Mouse (Mus musculus) hindbrain, embryonic 10.5 days (tissue): ENCODE measurements at regions not wholly inside any gene's neighbourhood (a gene's known extent, or its start where the extent isn't known, plus 50 kb on each side); places are given as distances from the start of the nearest gene placed in this dataset.

ENCODE experiments used
- DNase-seq: peaks from one replicate; pipeline ENCODE4 v3.0.0-alpha.2; 2017; ENCODE audit warnings: low spot score
- H3K27ac ChIP-seq: fragments of 300-500 bp; sonication (generic); 2 replicates; pipeline ENCODE4 v1.5.1; 2016; ENCODE audit warnings: mild to moderate bottlenecking, moderate library complexity
- H3K27me3 ChIP-seq: fragments of 300-500 bp; sonication (generic); 2 replicates; pipeline ENCODE4 v1.6.1; 2016; ENCODE audit warnings: mild to moderate bottlenecking; ENCODE audit not compliant: poor library complexity, insufficient read depth, severe bottlenecking
- H3K36me3 ChIP-seq: fragments of 300-500 bp; sonication (generic); 2 replicates; pipeline ENCODE4 v1.6.1; 2016; ENCODE audit warnings: mild to moderate bottlenecking, moderate library complexity
- H3K4me1 ChIP-seq: fragments of 300-500 bp; sonication (generic); replicated peaks from 2 replicates; pipeline ENCODE4 v1.6.1; 2016; ENCODE audit warnings: mild to moderate bottlenecking
- H3K4me3 ChIP-seq: fragments of 300-500 bp; sonication (generic); 2 replicates; pipeline ENCODE4 v1.5.1; 2016; ENCODE audit warnings: mild to moderate bottlenecking, moderate library complexity
- H3K9me3 ChIP-seq: fragments of 300-500 bp; sonication (generic); 2 replicates; pipeline ENCODE4 v1.6.1; 2016; ENCODE audit warnings: mild to moderate bottlenecking, moderate library complexity
- WGBS: fragments of 180-500 bp; shearing (Covaris S2); methylation state at CpG from one replicate; pipeline ENCODE4 v1.1.7; 2016; 5-methylcytosine and 5-hydroxymethylcytosine counted together

DNA sequence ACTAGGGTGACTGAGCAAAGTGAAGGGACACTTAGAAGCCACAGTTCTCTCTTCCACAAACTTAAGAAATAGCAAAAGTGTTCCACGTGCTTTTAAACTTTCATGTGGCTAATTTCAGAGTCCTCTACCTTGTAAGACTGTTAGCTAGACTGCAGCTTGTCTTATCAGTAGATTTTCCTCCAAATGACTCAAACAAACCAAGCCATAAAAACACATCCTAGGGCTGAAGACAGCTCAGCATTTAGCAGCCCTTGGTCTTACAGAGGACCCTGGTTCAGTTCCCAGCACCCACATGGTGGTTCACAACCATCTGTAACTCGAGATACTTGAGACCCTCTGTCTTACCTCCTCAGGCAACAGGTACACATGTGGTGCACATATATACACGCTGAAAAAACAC lies 209.9 kb upstream of the Klf14 start:
- Histone ChIP-seq H3K4me1 (no peaks in the 10 kb centered on the region), H3K4me3 (no peak overlapping the region), H3K27ac (no peak overlapping the region), H3K27me3 (no peaks in the 10 kb centered on the region), H3K9me3 (no peaks in the 10 kb centered on the region), H3K36me3 (no peaks in the 10 kb centered on the region)
- 78% methylated on average over 3 of the region's 3 CpGs for whole genome bisulfite sequencing
- DNase-seq: no peak

DNA sequence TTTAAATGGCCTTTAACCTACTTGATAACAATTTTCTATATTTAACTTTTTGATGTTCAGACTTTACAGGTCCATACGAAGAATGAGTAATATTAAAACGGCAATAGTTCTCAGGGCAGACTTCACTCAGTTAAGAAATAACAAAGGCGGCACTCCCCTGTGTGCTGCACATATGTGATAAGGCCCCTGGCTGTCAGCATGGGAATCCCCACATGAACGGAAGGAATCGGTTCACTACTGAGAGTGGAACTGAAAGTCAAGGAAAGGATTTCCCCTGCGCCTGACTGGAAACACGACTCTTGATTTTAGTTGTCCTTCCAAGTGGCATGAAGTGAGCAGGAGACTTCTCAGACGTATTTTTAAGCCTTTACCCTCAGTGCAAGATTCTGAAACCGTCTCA lies 210.5 kb upstream of the Klf14 start:
- DNase-seq: no peak
- Histone ChIP-seq H3K4me1 (no peaks in the 10 kb centered on the region), H3K27ac (no peak overlapping the region), H3K27me3 (no peaks in the 10 kb centered on the region), H3K36me3 (no peaks in the 10 kb centered on the region), H3K4me3 (no peak overlapping the region), H3K9me3 (no peaks in the 10 kb centered on the region)
- 88% methylated on average over 9 of the region's 9 CpGs for WGBS

- no peaks in the 10 kb centered on the region for H3K27me3 ChIP-seq
- H3K4me3 ChIP-seq: no peak overlapping the region
- WGBS: 65% methylated on average over 9 of the region's 9 CpGs
- no peaks in the 10 kb centered on the region for H3K4me1 ChIP-seq
- no peaks in the 10 kb centered on the region for H3K9me3 ChIP-seq
- no peak for DNase-seq
- no peaks in the 10 kb centered on the region for H3K36me3 ChIP-seq
- no peak overlapping the region for H3K27ac ChIP-seq
These were observed 211.2 kb upstream of the Klf14 start for GRCm38 (mm10) chr6:31169868-31170600.

DNA sequence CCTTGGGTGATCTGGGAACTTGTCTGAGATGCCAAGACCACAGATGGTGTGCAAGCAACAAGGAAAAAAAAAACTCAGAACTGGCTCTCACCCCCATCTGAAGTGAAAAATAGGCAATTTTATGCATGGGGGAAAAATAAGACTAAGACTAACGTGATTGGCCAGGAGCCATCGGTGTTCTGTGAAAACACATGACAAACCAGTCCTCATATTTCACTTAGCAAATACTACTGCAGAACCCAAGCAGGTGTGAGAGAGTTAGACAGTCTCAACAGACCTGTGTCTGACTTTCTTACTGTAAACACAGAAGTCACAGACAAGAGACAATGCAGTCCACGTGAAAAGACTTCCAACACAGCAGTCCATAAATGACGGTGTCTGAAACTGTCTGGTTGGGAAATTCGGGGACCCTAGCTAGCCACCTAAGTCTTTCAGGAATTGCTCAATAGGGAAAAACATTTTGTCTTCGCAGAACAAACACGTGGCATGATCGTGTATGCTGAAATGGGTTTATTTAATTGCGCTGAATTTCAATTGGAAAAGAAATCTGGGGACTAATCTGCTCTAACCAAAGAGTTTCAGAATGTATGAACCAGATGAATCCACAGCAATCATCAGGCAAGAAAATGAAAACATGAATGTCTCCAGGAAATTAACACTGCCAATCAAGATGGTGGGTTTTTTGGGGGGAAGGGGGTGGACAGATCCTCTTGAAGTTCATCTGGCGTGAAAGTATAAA lies 213.1 kb upstream of the Klf14 start:
- no peaks in the 10 kb centered on the region for H3K4me1 ChIP-seq
- H3K27ac ChIP-seq: no peak overlapping the region
- no peaks in the 10 kb centered on the region for H3K9me3 ChIP-seq
- no peaks in the 10 kb centered on the region for H3K36me3 ChIP-seq
- H3K27me3 ChIP-seq: no peaks in the 10 kb centered on the region
- no peak for DNase-seq
- H3K4me3 ChIP-seq: no peak overlapping the region
- WGBS: 92% methylated on average over 10 of the region's 10 CpGs

DNA sequence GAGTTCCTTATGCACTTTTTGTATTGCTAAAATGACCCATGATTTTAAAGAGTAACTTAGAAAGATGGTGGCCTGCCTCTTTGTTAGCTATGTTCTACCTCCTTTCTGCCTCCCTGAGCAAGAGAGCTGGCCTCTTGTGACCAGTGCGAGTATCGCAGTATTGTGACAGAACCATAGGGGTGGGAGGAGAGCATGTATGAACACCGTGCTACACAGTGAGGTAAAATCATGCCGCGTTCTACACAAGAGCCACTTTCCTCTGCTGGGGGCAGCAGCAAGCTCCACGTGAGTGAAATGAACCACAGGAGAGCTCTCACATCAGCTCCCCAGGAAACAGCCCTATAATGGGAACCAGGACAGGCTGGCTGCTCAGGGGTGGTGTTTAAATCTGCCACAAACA lies 216.9 kb upstream of the Klf14 start:
- WGBS: 72% methylated on average over 6 of the region's 6 CpGs
- H3K27me3 ChIP-seq: 0 out of 2 replicates have a peak, but pooled peaks cover 3% of the 10 kb centered on the region
- H3K4me3 ChIP-seq: no peak overlapping the region

DNA sequence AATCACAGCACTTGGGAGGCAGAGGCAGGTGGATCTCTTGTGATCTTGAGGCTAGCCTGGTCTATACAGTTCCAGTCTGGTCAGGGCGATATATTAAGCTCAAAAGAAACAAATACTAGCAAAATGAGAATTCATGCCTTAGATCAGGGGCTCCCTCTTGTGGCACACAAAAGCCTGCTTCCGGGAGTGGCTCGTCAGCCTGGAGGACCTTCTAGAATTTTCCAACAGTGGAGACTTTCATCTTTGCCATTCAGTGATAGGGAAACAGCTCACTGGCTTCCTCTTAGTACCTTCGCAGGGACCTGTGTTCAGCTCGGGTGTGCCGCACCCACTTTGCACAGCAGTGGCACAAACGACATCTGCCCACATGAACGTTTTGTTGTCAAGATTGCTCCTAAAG lies 217.5 kb upstream of the Klf14 start:
- Histone ChIP-seq H3K9me3 (no peaks in the 10 kb centered on the region), H3K36me3 (no peaks in the 10 kb centered on the region), H3K27ac (no peak overlapping the region), H3K4me1 (no peaks in the 10 kb centered on the region), H3K27me3 (0 out of 2 replicates have a peak, but pooled peaks cover 3% of the 10 kb centered on the region), H3K4me3 (no peak overlapping the region)
- 86% methylated on average over 8 of the region's 8 CpGs for WGBS
- DNase-seq: peak; percentile 17

More for the DNA sequence above, 216.9 kb upstream of the Klf14 start:
- Histone ChIP-seq H3K4me1 (no peaks in the 10 kb centered on the region), H3K36me3 (no peaks in the 10 kb centered on the region), H3K9me3 (no peaks in the 10 kb centered on the region), H3K27ac (no peak overlapping the region)
- DNase-seq: no peak

DNA sequence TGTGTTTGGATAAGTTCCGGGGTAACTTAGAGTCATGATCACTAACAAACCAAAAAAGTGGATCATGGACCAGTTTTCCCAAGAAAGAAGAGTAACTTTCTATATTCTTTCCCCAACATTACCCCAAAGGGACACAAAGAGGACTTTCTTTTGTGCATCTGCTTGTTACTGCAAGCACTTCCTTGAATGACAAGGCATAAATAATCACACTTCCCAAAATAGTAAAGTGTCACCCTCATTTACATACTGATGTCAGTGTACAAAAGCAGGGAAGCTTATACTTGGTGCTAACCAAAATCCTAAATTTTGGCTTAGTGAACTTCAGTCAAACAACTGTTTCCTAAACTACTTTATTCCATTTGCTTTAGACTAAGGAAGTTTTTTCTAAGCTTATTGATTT lies 218.0 kb upstream of the Klf14 start:
- DNase-seq: no peak
- no peaks in the 10 kb centered on the region for H3K36me3 ChIP-seq
- no peaks in the 10 kb centered on the region for H3K4me1 ChIP-seq
- 0 out of 2 replicates have a peak, but pooled peaks cover 3% of the 10 kb centered on the region for H3K27me3 ChIP-seq
- no peaks in the 10 kb centered on the region for H3K9me3 ChIP-seq
- no peak overlapping the region for H3K27ac ChIP-seq
- H3K4me3 ChIP-seq: no peak overlapping the region
- WGBS: 97% methylated on average over 1 of the region's 1 CpGs

GRCm38 (mm10) chr6:31178201-31178880 lies 219.5 kb upstream of the Klf14 start:
- H3K27ac ChIP-seq: no peak overlapping the region
- H3K27me3 ChIP-seq: 0 out of 2 replicates have a peak, but pooled peaks cover 3% of the 10 kb centered on the region
- DNase-seq: no peak
- WGBS: 83% methylated on average over 8 of the region's 8 CpGs
- no peak overlapping the region for H3K4me3 ChIP-seq
- H3K4me1 ChIP-seq: no peaks in the 10 kb centered on the region
- H3K36me3 ChIP-seq: no peaks in the 10 kb centered on the region
- no peaks in the 10 kb centered on the region for H3K9me3 ChIP-seq

GRCm38 (mm10) chr6:31182284-31182683 lies 216.3 kb upstream of the Mkln1 start:
- no peak for DNase-seq
- 89% methylated on average over 6 of the region's 6 CpGs for WGBS
- Histone ChIP-seq H3K4me1 (no peaks in the 10 kb centered on the region; the same call in 1 of the 2 replicates), H3K9me3 (no peaks in the 10 kb centered on the region), H3K4me3 (no peak overlapping the region), H3K36me3 (no peaks in the 10 kb centered on the region), H3K27me3 (0 out of 2 replicates have a peak, but pooled peaks cover 3% of the 10 kb centered on the region), H3K27ac (no peak overlapping the region)

DNA sequence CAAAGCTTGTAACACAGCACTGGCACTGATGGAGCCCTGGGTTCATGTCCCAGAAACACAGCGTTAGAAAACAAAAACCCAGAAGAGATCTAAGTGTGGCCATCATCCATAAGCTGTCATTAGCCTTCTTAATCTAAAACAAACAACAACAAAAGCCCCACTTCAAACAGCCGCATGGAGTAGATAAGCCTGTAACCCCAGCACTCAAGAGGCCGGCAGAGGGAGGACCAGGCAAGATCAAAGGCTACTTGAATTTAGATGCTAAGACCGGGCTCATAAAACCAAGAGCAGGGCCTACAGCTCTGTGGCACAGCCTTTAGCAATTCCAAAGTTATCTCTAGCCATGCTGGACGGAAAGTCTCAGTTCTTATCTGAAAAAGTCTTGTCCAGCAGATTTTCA lies 215.4 kb upstream of the Mkln1 start:
- WGBS: 57% methylated on average over 5 of the region's 5 CpGs

DNA sequence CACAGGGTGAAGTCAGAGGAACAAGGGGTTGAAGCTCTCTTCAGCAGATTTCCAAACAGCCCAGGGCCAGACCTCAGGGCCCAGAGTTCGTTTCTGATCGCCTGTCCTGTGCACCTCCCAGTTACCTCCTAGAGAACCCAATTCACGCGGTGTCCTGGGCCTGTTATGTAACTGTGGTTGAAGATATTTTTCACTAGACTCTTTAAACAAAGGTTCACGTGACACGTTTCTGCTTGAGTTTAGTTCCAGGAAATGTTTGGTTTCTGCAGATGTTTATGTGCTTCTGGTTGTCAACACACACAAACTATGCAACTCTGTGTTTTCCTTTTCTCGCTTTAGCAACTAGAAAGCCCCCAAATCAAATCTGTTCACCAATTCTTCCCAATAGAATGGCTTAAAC lies 214.0 kb upstream of the Mkln1 start:
- H3K4me3 ChIP-seq: no peak overlapping the region
- WGBS: 87% methylated on average over 7 of the region's 7 CpGs
- no peak overlapping the region for H3K27ac ChIP-seq
- no peak for DNase-seq
- H3K36me3 ChIP-seq: no peaks in the 10 kb centered on the region
- H3K9me3 ChIP-seq: no peaks in the 10 kb centered on the region
- no peaks in the 10 kb centered on the region for H3K27me3 ChIP-seq
- no peaks in the 10 kb centered on the region; the same call in 1 of the 2 replicates for H3K4me1 ChIP-seq

More for the DNA sequence above, 215.4 kb upstream of the Mkln1 start:
- DNase-seq: no peak
- Histone ChIP-seq H3K9me3 (no peaks in the 10 kb centered on the region), H3K27ac (no peak overlapping the region), H3K27me3 (0 out of 2 replicates have a peak, but pooled peaks cover 3% of the 10 kb centered on the region), H3K4me1 (no peaks in the 10 kb centered on the region; the same call in 1 of the 2 replicates), H3K36me3 (no peaks in the 10 kb centered on the region), H3K4me3 (no peak overlapping the region)

DNA sequence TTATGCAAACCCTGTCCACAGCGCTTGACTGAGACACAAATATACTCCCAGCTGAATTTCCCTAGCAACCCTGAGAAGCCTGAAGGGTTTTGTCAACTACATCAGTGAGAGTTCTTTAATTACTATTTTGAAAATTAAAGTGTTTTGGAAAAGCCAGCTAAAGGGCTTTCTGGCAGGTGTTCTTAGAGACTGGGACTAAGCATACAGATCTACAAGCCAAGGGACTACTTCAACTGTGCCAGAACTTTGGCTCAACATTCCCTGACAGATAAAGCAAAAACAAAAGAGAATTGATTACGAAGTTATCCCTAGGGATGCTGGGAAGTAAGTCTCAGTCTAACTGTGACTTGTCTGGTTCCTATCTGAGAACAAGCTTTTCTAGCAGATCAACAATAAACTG lies 213.4 kb upstream of the Mkln1 start:
- Histone ChIP-seq H3K4me1 (no peaks in the 10 kb centered on the region; the same call in 1 of the 2 replicates), H3K27ac (no peak overlapping the region), H3K4me3 (no peak overlapping the region), H3K9me3 (no peaks in the 10 kb centered on the region), H3K36me3 (no peaks in the 10 kb centered on the region), H3K27me3 (no peaks in the 10 kb centered on the region)
- DNase-seq: no peak
- 82% methylated on average over 2 of the region's 2 CpGs for WGBS

- no peak for DNase-seq
- no peak overlapping the region for H3K27ac ChIP-seq
- H3K36me3 ChIP-seq: no peaks in the 10 kb centered on the region
- H3K9me3 ChIP-seq: no peaks in the 10 kb centered on the region
- H3K4me3 ChIP-seq: no peak overlapping the region
- 89% methylated on average over 1 of the region's 1 CpGs for WGBS
- peaks cover 2% of the 10 kb centered on the region; the same call in 1 of the 2 replicates for H3K4me1 ChIP-seq
- no peaks in the 10 kb centered on the region for H3K27me3 ChIP-seq
These were observed 210.5 kb upstream of the Mkln1 start for GRCm38 (mm10) chr6:31188066-31188465.
